Mouse (Mus musculus): ENCODE data around the gene Psmb7. TPM values are rescaled to one million over a fixed set of nuclear protein-coding genes. Genes with fewer than 3 reads are reported as not detected.
A peak's percentile ranks its signal among the peaks of the same experiment; 100 is the strongest.

Gene Psmb7
- polyA plus RNA-seq, 1 experiment from 2014 or later = 352 TPM

DNA sequence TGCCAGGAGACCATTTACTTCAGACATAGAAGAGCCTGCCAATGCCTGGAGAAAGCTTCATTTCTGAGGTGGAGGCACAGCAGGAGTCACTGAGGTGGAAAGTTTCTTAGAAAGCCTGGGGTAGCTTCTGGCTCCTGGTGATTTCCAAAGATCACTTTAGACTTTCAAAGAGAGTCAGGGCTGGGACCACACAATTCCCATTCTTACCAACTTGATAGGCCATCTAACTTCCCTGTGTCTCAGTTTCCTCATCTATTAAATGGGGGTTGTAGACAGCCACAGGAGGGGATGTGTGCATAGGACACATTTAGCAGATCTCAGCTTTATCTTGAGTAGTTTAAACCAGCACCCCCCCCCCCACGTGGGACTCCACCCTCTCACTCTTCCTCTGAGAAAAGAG, 101.5 kb downstream of the Psmb7 start:
- Histone ChIP-seq H3K36me3 (ENCODE audit: control insufficient read depth, insufficient read depth, low read length) (no peaks in the 10 kb centered on the region), H3K4me1 (ENCODE audit: control insufficient read depth, insufficient read depth, low read length) (0 out of 2 replicates have a peak, but pooled peaks cover 8% of the 10 kb centered on the region), H3K27me3 (ENCODE audit: control insufficient read depth, insufficient read depth, low read length) (no peaks in the 10 kb centered on the region), H3K9ac (ENCODE audit: low read length) (no peak overlapping the region), H3K9me3 (ENCODE audit: control insufficient read depth, low read length) (no peaks in the 10 kb centered on the region), H3K27ac (ENCODE audit: low read depth, low read length) (no peak overlapping the region), H3K4me2 (ENCODE audit: low read depth) (no peak overlapping the region), H3K4me3 (ENCODE audit: low read depth, low read length) (no peak overlapping the region)
- WGBS = 55% methylated on average over 1 of the region's 1 CpGs
- ATAC-seq (ENCODE audit: insufficient read depth, low FRiP score, low TSS enrichment) (no peak), DNase-seq (ENCODE audit: low spot score) (no peak)

DNA sequence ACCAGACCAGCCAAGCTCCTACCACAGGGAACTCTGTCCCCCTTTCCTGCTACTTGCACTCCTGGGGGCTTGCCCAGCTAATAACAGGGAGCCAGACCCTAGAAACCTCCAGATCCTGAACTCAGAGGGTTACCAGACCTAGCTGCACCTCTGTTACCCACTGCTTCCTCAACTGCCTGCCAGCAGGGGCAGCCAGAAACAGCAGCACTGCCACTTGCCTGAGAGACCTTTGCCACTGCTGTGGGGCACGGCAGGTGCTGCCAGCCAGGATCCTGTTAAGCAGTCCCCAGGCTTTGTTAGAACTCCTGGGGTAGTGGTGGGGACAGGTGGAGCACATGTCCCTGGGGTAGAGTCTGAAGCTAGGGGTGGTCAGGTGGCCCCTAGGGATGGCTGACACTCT, 102.3 kb downstream of the Psmb7 start:
- Histone ChIP-seq H3K9me3 (ENCODE audit: control insufficient read depth, low read length) (no peaks in the 10 kb centered on the region), H3K4me3 (ENCODE audit: low read depth, low read length) (no peak overlapping the region), H3K27me3 (ENCODE audit: control insufficient read depth, insufficient read depth, low read length) (no peaks in the 10 kb centered on the region), H3K9ac (ENCODE audit: low read length) (no peak overlapping the region), H3K36me3 (ENCODE audit: control insufficient read depth, insufficient read depth, low read length) (no peaks in the 10 kb centered on the region), H3K4me2 (ENCODE audit: low read depth) (no peak overlapping the region), H3K27ac (ENCODE audit: low read depth, low read length) (no peak overlapping the region), H3K4me1 (ENCODE audit: control insufficient read depth, insufficient read depth, low read length) (0 out of 2 replicates have a peak, but pooled peaks cover 8% of the 10 kb centered on the region)
- WGBS = 92% methylated on average over 1 of the region's 1 CpGs
- DNase-seq (ENCODE audit: low spot score) (no peak), ATAC-seq (ENCODE audit: insufficient read depth, low FRiP score, low TSS enrichment) (no peak)

DNA sequence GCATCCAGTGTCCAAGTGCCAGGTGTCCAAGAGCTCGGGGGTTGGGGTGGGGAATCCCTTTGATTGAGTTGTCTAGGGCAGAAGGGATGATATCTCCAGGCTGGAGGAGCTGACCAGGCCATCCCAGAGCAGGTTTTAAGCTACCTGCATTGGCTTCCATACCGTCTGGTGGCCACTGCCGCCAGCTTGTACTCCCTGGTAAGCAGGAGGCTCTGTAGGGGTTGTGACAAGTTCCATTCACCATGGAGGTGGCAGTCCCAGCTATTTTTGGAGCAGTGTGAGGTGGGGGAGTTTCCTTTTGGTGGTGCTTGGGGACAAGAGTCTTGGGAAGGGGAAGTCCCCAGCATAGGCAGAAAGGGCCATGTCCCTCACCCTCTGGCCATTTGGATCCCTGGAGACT, 102.8 kb downstream of the Psmb7 start:
- Histone ChIP-seq H3K9ac (ENCODE audit: low read length) (no peak overlapping the region), H3K4me3 (ENCODE audit: low read depth, low read length) (no peak overlapping the region), H3K4me1 (ENCODE audit: control insufficient read depth, insufficient read depth, low read length) (peaks cover 10% of the 10 kb centered on the region), H3K27ac (ENCODE audit: low read depth, low read length) (no peak overlapping the region), H3K36me3 (ENCODE audit: control insufficient read depth, insufficient read depth, low read length) (no peaks in the 10 kb centered on the region), H3K27me3 (ENCODE audit: control insufficient read depth, insufficient read depth, low read length) (no peaks in the 10 kb centered on the region), H3K9me3 (ENCODE audit: control insufficient read depth, low read length) (no peaks in the 10 kb centered on the region), H3K4me2 (ENCODE audit: low read depth) (no peak overlapping the region)
- 82% methylated on average over 3 of the region's 3 CpGs for WGBS
- no peak for DNase-seq (ENCODE audit: low spot score)
- ATAC-seq (ENCODE audit: insufficient read depth, low FRiP score, low TSS enrichment) = no peak

DNA sequence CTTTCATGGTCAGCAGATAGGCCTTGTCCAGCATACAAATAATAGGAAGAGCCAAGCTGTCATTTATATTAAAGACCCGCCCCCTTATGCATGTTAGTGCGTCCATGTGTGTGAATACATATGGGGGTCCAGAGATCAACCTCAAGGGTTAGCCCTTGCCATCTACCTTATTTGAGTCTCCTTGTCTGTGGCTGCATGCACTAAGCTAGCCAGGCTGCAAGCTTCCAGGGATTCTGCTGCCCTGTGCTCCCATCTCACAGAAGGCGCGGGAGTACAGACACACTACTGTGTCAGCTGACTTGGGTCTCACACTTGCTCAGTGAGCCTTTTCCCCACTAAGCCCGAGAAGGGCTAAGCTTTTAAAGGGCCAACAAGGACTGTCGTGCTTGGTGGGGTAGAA, 103.2 kb downstream of the Psmb7 start:
- 86% methylated on average over 6 of the region's 6 CpGs for WGBS
- no peak overlapping the region for H3K27ac ChIP-seq (ENCODE audit: low read depth, low read length)
- H3K4me1 ChIP-seq (ENCODE audit: control insufficient read depth, insufficient read depth, low read length) = peaks cover 12% of the 10 kb centered on the region
- no peaks in the 10 kb centered on the region for H3K27me3 ChIP-seq (ENCODE audit: control insufficient read depth, insufficient read depth, low read length)
- no peak overlapping the region for H3K4me2 ChIP-seq (ENCODE audit: low read depth)
- H3K36me3 ChIP-seq (ENCODE audit: control insufficient read depth, insufficient read depth, low read length) = no peaks in the 10 kb centered on the region
- ATAC-seq (ENCODE audit: insufficient read depth, low FRiP score, low TSS enrichment) = no peak
- no peak overlapping the region for H3K9ac ChIP-seq (ENCODE audit: low read length)
- H3K9me3 ChIP-seq (ENCODE audit: control insufficient read depth, low read length) = no peaks in the 10 kb centered on the region
- DNase-seq (ENCODE audit: low spot score) = no peak
- H3K4me3 ChIP-seq (ENCODE audit: low read depth, low read length) = no peak overlapping the region

DNA sequence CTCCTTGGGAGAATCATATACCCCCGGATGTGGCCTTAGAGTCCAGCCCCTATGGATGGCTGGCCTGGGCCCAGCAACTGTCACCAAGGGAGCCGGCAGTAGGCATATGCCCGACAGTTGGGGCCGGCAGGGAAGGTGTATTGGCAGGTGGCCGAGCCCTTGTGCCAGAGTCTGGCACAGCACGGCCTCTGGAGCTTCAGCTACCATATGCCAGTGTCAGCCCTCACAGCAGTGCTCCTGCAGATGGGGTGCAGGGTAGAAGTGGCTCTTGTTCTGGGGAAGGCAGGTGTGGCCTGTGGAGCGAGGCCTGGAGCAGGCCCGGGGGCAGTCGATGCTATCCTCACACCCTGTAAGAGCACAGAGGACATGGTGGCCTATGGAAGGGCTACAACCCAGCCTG, 104.2 kb downstream of the Psmb7 start:
- Histone ChIP-seq H3K9me3 (ENCODE audit: control insufficient read depth, low read length) (no peaks in the 10 kb centered on the region), H3K9ac (ENCODE audit: low read length) (0 out of 2 replicates have a peak overlapping the region, but pooled peaks have one; percentile 7), H3K4me3 (ENCODE audit: low read depth, low read length) (no peak overlapping the region), H3K27me3 (ENCODE audit: control insufficient read depth, insufficient read depth, low read length) (no peaks in the 10 kb centered on the region), H3K27ac (ENCODE audit: low read depth, low read length) (peak overlapping the region; percentile 27; the same call in 1 of the 2 replicates), H3K36me3 (ENCODE audit: control insufficient read depth, insufficient read depth, low read length) (no peaks in the 10 kb centered on the region), H3K4me1 (ENCODE audit: control insufficient read depth, insufficient read depth, low read length) (peaks cover 18% of the 10 kb centered on the region), H3K4me2 (ENCODE audit: low read depth) (no peak overlapping the region)
- no peak for ATAC-seq (ENCODE audit: insufficient read depth, low FRiP score, low TSS enrichment)
- DNase-seq (ENCODE audit: low spot score) = no peak
- 76% methylated on average over 9 of the region's 9 CpGs for WGBS

Small RNA genes within 50 kb of the gene (microRNA-seq; reads per million reads assigned to microRNA genes)
- not detected for gene Gm27634

Other genes with a start within 250 kb of the Psmb7 start
- gene Nek6, start 132.4 kb downstream of the Psmb7 start, polyA plus RNA-seq (2014; fragmentation: Nextera tagmentation; extraction: Ambion mirVana) = 75.1 and 85.6 TPM in 2 replicates
- 0.08 and 0.11 TPM in 2 replicates for gene Nr5a1, start 70.5 kb upstream of the Psmb7 start, polyA plus RNA-seq (2014; fragmentation: Nextera tagmentation; extraction: Ambion mirVana)